Mouse (Mus musculus): ENCODE results near the gene Disp1. TPM values are rescaled to one million over a fixed set of nuclear protein-coding genes. Genes with fewer than 3 reads are reported as not detected.

The Disp1 gene
- polyA plus RNA-seq, 1 experiment from 2014 or later, result 18.3 TPM

GRCm38 (mm10) chr1:183233679-183234174 lies 12.4 kb upstream of the Disp1 start:
- H3K4me3 ChIP-seq (replicated peaks), result no peak overlapping the region
- H3K27me3 ChIP-seq, result no peaks in the 10 kb centered on the region
- no peaks in the 10 kb centered on the region for H3K36me3 ChIP-seq
- H3K9ac ChIP-seq, result no peak overlapping the region
- no peaks in the 10 kb centered on the region for H3K9me3 ChIP-seq (replicated peaks)
- peaks cover 11% of the 10 kb centered on the region for H3K4me1 ChIP-seq
- H3K27ac ChIP-seq (replicated peaks), result no peak overlapping the region
- no peak overlapping the region for H3K4me2 ChIP-seq (replicated peaks)
- WGBS, result 86% methylated on average over 11 of the region's 11 CpGs
- ATAC-seq (ENCODE audit: insufficient number of reproducible peaks, low FRiP score, low TSS enrichment, low read depth), result no peak

GRCm38 (mm10) chr1:183232985-183233678 lies 11.8 kb upstream of the Disp1 start:
- no peak overlapping the region for H3K27ac ChIP-seq (replicated peaks)
- no peak overlapping the region for H3K4me2 ChIP-seq (replicated peaks)
- 71% methylated on average over 7 of the region's 7 CpGs for WGBS
- no peak for ATAC-seq (ENCODE audit: insufficient number of reproducible peaks, low FRiP score, low TSS enrichment, low read depth)
- no peaks in the 10 kb centered on the region for H3K9me3 ChIP-seq (replicated peaks)
- H3K27me3 ChIP-seq, result no peaks in the 10 kb centered on the region
- no peaks in the 10 kb centered on the region for H3K36me3 ChIP-seq
- no peak overlapping the region for H3K9ac ChIP-seq
- peaks cover 16% of the 10 kb centered on the region for H3K4me1 ChIP-seq
- no peak overlapping the region for H3K4me3 ChIP-seq (replicated peaks)

- H3K4me2 ChIP-seq (replicated peaks), result no peak overlapping the region
- H3K27me3 ChIP-seq, result no peaks in the 10 kb centered on the region
- H3K4me1 ChIP-seq, result peaks cover 16% of the 10 kb centered on the region
- no peak overlapping the region for H3K27ac ChIP-seq (replicated peaks)
- ATAC-seq (ENCODE audit: insufficient number of reproducible peaks, low FRiP score, low TSS enrichment, low read depth), result no peak
- H3K9ac ChIP-seq, result no peak overlapping the region
- no peak overlapping the region for H3K4me3 ChIP-seq (replicated peaks)
- H3K36me3 ChIP-seq, result no peaks in the 10 kb centered on the region
- no peaks in the 10 kb centered on the region for H3K9me3 ChIP-seq (replicated peaks)
- whole genome bisulfite sequencing, result 88% methylated on average over 7 of the region's 7 CpGs
Measured at GRCm38 (mm10) chr1:183227469-183227868, 6.1 kb upstream of the Disp1 start.

GRCm38 (mm10) chr1:183219021-183219420 lies 2.3 kb downstream of the Disp1 start:
- H3K36me3 ChIP-seq, result no peaks in the 10 kb centered on the region
- H3K4me1 ChIP-seq, result peaks cover 23% of the 10 kb centered on the region
- WGBS, result 93% methylated on average over 6 of the region's 6 CpGs
- H3K27ac ChIP-seq (replicated peaks), result no peak overlapping the region
- H3K9ac ChIP-seq, result no peak overlapping the region
- H3K27me3 ChIP-seq, result no peaks in the 10 kb centered on the region
- no peak for ATAC-seq (ENCODE audit: insufficient number of reproducible peaks, low FRiP score, low TSS enrichment, low read depth)
- no peak overlapping the region for H3K4me3 ChIP-seq (replicated peaks)
- H3K4me2 ChIP-seq (replicated peaks), result no peak overlapping the region
- no peaks in the 10 kb centered on the region for H3K9me3 ChIP-seq (replicated peaks)

- peaks cover 28% of the 10 kb centered on the region for H3K4me1 ChIP-seq
- H3K4me3 ChIP-seq (replicated peaks), result no peak overlapping the region
- ATAC-seq (ENCODE audit: insufficient number of reproducible peaks, low FRiP score, low TSS enrichment, low read depth), result no peak
- H3K9ac ChIP-seq, result no peak overlapping the region
- 39% methylated on average over 4 of the region's 4 CpGs for WGBS
- no peak overlapping the region for H3K27ac ChIP-seq (replicated peaks)
- no peaks in the 10 kb centered on the region for H3K9me3 ChIP-seq (replicated peaks)
- H3K27me3 ChIP-seq, result no peaks in the 10 kb centered on the region
- no peak overlapping the region for H3K4me2 ChIP-seq (replicated peaks)
- H3K36me3 ChIP-seq, result no peaks in the 10 kb centered on the region
Measured at GRCm38 (mm10) chr1:183216691-183217090, 4.6 kb downstream of the Disp1 start.

- Histone ChIP-seq H3K27me3 (no peaks in the 10 kb centered on the region), H3K4me3 (replicated peaks) (no peak overlapping the region), H3K36me3 (no peaks in the 10 kb centered on the region), H3K9ac (no peak overlapping the region), H3K27ac (replicated peaks) (no peak overlapping the region), H3K9me3 (replicated peaks) (no peaks in the 10 kb centered on the region), H3K4me2 (replicated peaks) (no peak overlapping the region), H3K4me1 (peaks cover 26% of the 10 kb centered on the region)
- WGBS, result 86% methylated on average over 6 of the region's 6 CpGs
- ATAC-seq (ENCODE audit: insufficient number of reproducible peaks, low FRiP score, low TSS enrichment, low read depth), result no peak
Measured at GRCm38 (mm10) chr1:183215706-183216105, 5.6 kb downstream of the Disp1 start.

GRCm38 (mm10) chr1:183213850-183214249 lies 7.5 kb downstream of the Disp1 start:
- ATAC-seq (ENCODE audit: insufficient number of reproducible peaks, low FRiP score, low TSS enrichment, low read depth), result no peak
- WGBS, result 75% methylated on average over 6 of the region's 6 CpGs

GRCm38 (mm10) chr1:183212757-183213211 lies 8.5 kb downstream of the Disp1 start:
- Histone ChIP-seq H3K4me1 (peaks cover 20% of the 10 kb centered on the region), H3K4me3 (replicated peaks) (no peak overlapping the region), H3K4me2 (replicated peaks) (no peak overlapping the region), H3K36me3 (0 out of 2 replicates have a peak, but pooled peaks cover 4% of the 10 kb centered on the region), H3K27me3 (no peaks in the 10 kb centered on the region), H3K9ac (no peak overlapping the region), H3K9me3 (replicated peaks) (no peaks in the 10 kb centered on the region), H3K27ac (replicated peaks) (no peak overlapping the region)
- 56% methylated on average over 6 of the region's 6 CpGs for WGBS
- no peak for ATAC-seq (ENCODE audit: insufficient number of reproducible peaks, low FRiP score, low TSS enrichment, low read depth)

More at GRCm38 (mm10) chr1:183213850-183214249, 7.5 kb downstream of the Disp1 start:
- Histone ChIP-seq H3K9ac (no peak overlapping the region), H3K27ac (replicated peaks) (no peak overlapping the region), H3K36me3 (0 out of 2 replicates have a peak, but pooled peaks cover 4% of the 10 kb centered on the region), H3K4me2 (replicated peaks) (no peak overlapping the region), H3K4me3 (replicated peaks) (no peak overlapping the region), H3K4me1 (peaks cover 20% of the 10 kb centered on the region), H3K27me3 (no peaks in the 10 kb centered on the region), H3K9me3 (replicated peaks) (no peaks in the 10 kb centered on the region)

GRCm38 (mm10) chr1:183210115-183210514 lies 11.2 kb downstream of the Disp1 start:
- Histone ChIP-seq H3K27me3 (no peaks in the 10 kb centered on the region), H3K36me3 (0 out of 2 replicates have a peak, but pooled peaks cover 4% of the 10 kb centered on the region), H3K9ac (no peak overlapping the region), H3K9me3 (replicated peaks) (no peaks in the 10 kb centered on the region), H3K4me2 (replicated peaks) (no peak overlapping the region), H3K4me1 (peaks cover 6% of the 10 kb centered on the region; the same call in 1 of the 2 replicates), H3K4me3 (replicated peaks) (no peak overlapping the region), H3K27ac (replicated peaks) (no peak overlapping the region)
- ATAC-seq (ENCODE audit: insufficient number of reproducible peaks, low FRiP score, low TSS enrichment, low read depth), result no peak
- 95% methylated on average over 8 of the region's 8 CpGs for WGBS

GRCm38 (mm10) chr1:183207623-183208022 lies 13.7 kb downstream of the Disp1 start:
- Histone ChIP-seq H3K4me3 (replicated peaks) (no peak overlapping the region), H3K9me3 (replicated peaks) (no peaks in the 10 kb centered on the region), H3K36me3 (0 out of 2 replicates have a peak, but pooled peaks cover 4% of the 10 kb centered on the region), H3K27me3 (no peaks in the 10 kb centered on the region), H3K27ac (replicated peaks) (no peak overlapping the region), H3K4me2 (replicated peaks) (no peak overlapping the region), H3K9ac (no peak overlapping the region), H3K4me1 (peaks cover under 1% of the 10 kb centered on the region; the same call in 1 of the 2 replicates)
- 65% methylated on average over 6 of the region's 6 CpGs for WGBS
- no peak for ATAC-seq (ENCODE audit: insufficient number of reproducible peaks, low FRiP score, low TSS enrichment, low read depth)

- H3K9ac ChIP-seq, result no peak overlapping the region
- no peak for ATAC-seq (ENCODE audit: insufficient number of reproducible peaks, low FRiP score, low TSS enrichment, low read depth)
- no peaks in the 10 kb centered on the region for H3K4me1 ChIP-seq
- no peak overlapping the region for H3K4me2 ChIP-seq (replicated peaks)
- no peak overlapping the region for H3K27ac ChIP-seq (replicated peaks)
- H3K9me3 ChIP-seq (replicated peaks), result no peaks in the 10 kb centered on the region
- 80% methylated on average over 3 of the region's 3 CpGs for WGBS
- 0 out of 2 replicates have a peak, but pooled peaks cover 4% of the 10 kb centered on the region for H3K36me3 ChIP-seq
- no peak overlapping the region for H3K4me3 ChIP-seq (replicated peaks)
- no peaks in the 10 kb centered on the region for H3K27me3 ChIP-seq
Measured at GRCm38 (mm10) chr1:183207141-183207540, 14.2 kb downstream of the Disp1 start.

All from embryonic facial prominence, embryonic 15.5 days (tissue).